Mouse (Mus musculus) colon, adult 2 months (tissue): ENCODE measurements around the gene Catsperd. TPM values are rescaled to one million over a fixed set of nuclear protein-coding genes. Genes with fewer than 3 reads are reported as not detected.

ENCODE experiments used
- polyA plus RNA-seq: library from polyadenylated mRNA; depleted of rRNA; stranded (reverse); fragments of >200 nt; gene quantifications from 2 replicates; pipeline ENCODE4 v1.2.3, GENCODE M21; 2012; rRNA removed

The Catsperd gene
- 0.30 and 0.41 TPM in 2 replicates for polyA plus RNA-seq

DNA sequence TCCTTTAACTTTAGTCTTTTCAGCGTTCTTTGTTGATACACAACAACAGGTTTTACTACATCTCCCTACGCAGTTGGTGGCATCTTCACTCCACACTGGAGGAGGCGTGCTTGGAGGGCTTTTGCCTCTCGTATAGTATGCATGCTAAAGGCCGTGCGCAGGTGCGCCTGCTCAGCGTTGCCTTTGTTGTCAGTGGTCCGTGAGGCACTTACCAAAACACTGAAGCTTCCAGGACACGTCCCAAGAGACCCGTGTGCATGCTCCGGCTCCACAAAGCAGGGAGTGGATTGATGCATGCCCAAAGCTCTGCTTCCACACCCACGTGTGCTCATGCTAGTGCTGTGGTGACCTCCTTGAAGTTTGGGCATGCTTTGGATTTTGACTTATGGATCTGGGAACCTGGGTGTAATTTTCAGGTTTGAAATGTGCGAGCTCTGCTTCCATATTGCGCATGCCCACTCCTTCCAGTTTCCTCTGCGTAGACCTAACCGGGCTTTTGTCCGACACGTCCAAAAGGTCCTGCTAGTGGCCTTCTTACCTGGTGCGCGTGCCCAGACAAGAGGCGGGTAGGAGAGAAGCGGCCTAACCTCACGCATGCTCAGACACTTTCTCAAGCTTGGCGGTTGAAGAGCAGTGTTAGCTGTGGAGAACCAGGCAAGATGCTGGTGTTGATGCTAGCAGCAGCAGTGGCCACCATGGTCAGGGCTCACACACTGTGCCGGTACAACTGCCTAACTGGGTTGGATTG is at the start of gene Catsperd:
Catsperd (plus strand) TSS at position 614 of the 748 bp plus-strand sequence.

DNA sequence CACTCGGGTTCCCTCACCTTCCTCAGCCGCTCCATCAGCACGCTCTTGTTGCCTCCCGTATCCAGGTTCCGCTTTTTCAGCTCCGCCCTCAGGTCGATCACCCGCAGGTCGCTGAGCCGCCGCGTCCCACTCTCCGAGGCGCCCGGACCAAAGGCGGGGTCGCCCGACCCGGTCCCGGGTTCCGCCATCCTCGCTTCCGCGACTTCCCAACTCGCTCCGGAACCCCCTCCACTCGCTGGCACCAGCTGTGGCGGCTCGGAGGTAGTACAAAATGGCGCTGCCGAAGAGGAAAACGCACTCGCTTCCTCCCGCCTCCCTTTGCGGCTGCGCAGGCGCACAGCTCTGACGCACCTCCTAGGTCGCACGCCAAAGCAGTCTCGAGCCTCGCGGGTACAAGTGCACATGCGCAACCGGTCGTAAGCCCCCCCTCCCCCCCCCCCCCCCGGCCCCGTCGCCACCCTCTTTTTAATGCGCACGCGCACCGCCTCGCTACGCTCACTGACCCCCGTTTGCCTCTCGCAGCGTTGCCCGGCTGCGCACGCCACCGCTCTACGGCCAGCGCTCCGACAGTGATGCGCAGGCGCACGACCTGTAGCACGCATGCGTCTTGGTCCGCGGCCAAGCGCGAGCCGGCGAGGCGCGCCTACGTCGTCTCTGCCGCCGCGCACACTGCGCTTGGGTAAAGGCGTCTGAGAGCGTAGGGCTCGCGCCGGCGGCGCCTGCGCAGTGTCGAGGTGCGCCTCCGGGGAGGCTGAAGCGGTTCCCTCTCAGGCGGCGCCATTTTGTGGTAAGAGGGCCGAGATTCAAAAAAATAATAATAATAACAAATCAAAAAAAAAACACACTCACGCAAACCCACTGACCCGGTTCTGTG is 43.4 kb upstream of the Catsperd start, which contains the start of the genes Safb2 and Safb:
Safb2 (minus strand) TSS at position 329 of the 874 bp plus-strand sequence.
Safb (plus strand) TSS at position 569 of the 874 bp plus-strand sequence.

DNA sequence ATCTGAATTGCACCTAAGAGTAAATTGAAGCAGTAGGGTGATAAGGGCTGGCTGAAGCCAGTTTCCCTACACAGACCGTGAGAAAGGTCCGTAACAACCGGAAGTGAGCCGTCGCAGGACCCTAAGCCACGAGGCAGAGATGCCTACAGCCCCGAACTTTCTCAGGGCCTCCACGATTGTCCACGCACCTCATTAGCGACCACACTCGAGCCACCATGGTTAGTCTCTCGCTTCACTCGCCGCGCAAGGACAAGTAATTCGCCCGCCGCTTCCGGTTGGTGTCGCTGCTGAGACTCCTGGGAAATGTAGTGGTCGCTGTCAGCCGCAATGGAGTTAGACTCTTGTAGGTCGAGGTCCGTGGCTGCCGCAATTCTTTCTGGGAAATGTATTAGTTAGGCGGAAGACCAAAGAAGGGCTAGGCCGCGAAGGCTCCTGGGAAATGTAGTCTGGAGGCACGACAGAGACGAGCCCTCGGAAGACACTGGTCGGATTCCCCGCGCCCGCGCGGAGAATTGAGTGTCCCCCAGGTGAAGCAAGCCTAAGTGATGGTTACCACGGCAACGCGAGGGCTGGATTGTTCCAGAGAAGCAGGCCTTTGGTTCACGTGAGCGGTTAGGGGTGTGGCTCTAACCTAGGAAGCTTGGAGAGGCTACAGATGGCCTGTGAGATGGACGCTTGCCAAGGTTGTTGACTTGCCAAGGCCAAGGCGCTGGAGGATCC is 18.3 kb upstream of the Catsperd start, which contains the start of gene 2410015M20Rik:
2410015M20Rik (minus strand) TSS at position 320 of the 720 bp plus-strand sequence.

DNA sequence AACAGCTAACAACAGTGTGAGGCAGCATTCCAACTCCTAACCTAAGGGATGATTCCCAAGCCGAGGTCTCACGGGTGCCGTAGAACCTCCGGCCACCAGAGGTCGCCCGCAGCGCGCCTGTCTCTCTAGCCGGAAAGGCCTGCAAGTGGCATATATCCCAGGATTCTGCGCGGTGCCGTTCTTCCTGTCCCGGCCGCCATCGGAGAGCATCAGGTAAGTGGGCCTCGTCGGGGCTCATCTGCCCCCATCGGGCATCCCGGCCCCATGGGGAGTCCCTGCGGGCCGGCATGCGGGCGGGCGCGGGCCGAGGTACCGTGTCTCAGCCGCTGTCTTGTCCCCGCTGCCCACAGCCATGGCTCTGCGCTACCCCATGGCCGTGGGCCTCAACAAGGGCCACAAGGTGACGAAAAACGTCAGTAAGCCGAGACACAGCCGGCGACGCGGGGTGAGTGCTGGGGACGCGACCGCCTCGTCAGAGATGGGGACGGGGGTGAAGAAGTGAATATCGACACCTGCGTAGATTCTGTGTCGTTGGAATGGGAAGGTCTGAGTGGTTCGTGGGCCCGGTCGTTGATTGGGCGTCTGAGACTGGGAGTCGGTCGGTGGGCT is 14.6 kb upstream of the Catsperd start, which contains the start of gene Rpl36:
Rpl36 (plus strand) TSS at position 181 of the 609 bp plus-strand sequence.

DNA sequence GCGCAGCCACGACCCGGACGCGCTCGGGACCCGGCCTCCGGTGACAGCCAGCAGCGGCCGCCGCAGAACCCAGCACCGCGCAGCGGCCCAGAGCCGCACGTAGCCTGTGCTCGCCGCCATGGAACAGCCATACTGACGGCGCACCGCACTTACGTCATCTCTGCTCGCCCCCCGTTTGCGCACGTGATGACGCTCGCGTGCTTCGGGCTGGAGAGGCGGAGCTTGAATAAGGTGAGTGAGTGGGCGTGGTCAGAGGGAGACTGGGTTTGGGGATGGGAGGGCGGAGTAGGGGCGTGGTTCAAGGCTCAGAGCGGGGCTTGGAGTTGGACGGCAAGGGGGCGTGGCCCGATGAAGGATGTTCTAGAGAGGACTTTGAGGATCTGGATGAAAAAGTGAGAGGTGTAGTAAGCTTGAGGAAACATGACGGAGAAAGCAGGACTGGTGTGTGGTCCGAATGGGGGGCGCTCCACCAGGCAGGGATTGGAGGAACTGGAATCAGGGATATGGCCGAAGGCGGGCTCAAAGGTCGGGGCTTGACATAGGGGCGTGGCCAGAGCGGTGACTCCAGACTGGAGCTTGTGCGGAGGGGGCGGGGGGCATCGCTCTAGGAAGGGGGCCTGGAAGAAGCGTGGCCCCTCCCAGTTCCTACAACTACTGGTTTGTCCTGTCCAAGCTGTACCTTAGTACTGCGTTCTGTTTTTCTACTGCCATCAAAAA is 1.0 kb upstream of the Catsperd start, which contains the start of gene Lonp1:
Lonp1 (minus strand) TSS at position 134 of the 717 bp plus-strand sequence.

DNA sequence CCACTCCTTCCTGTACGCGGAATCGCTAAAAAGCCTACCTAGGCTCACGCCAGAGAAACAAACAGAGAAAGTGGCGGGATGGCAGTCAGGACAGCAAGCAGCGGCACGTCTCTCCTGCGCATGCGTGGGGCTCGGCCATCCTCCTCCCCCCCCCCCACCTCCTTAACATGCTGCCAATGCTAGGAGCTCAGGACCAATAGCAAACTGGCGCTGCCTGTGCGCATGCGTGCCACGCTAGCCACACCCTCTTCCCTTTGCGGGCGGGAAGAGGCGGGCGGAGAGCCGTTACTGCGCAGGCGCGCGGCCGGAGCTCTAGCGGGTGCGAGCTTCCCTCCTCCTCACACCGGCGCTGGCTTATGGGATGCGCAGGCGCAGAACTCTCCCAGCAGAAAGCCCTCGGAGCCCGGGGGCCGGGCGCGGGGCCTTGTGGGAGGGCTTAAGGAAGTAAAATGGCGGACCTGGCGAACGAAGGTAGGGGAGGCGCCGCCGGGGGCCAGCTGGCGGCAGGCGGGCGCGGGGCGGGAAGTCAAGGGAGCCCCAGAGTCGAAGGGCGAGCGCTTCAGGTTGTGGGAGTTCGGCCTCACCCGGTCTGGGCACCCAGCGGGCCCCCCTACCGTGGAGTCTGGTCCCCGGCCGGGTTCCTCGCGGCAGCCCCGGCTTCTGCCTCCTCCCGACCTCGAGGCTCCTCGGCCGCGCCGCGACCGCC is 45.2 kb downstream of the Catsperd start, which contains the start of gene Ranbp3:
Ranbp3 (plus strand) TSS at position 354 of the 706 bp plus-strand sequence.

Other genes starting within 250 kb of the Catsperd start
- 115 and 127 TPM in 2 replicates for gene Ptprs, start 151.7 kb upstream of the Catsperd start, polyA plus RNA-seq
- gene Znrf4, start 115.7 kb upstream of the Catsperd start, polyA plus RNA-seq: not detected in 2 replicates
- gene Gm20219, start 73.8 kb upstream of the Catsperd start, polyA plus RNA-seq: 7.0 and 8.1 TPM in 2 replicates
- 83.7 and 97.7 TPM in 2 replicates for gene Safb2, start 43.6 kb upstream of the Catsperd start, polyA plus RNA-seq
- gene Safb, start 43.3 kb upstream of the Catsperd start, polyA plus RNA-seq: 70.0 and 79.4 TPM in 2 replicates
- gene 2410015M20Rik, start 18.4 kb upstream of the Catsperd start, polyA plus RNA-seq: 228 and 238 TPM in 2 replicates
- gene Rpl36, start 14.7 kb upstream of the Catsperd start, polyA plus RNA-seq: 3,218 and 3,337 TPM in 2 replicates
- 61.2 and 64.0 TPM in 2 replicates for gene Lonp1, start 1.3 kb upstream of the Catsperd start, polyA plus RNA-seq
- 77.0 and 80.9 TPM in 2 replicates for gene Ranbp3, start 45.2 kb downstream of the Catsperd start, polyA plus RNA-seq
- gene Ndufa11, start 89.6 kb downstream of the Catsperd start, polyA plus RNA-seq: 678 and 874 TPM in 2 replicates
- 29.0 and 41.6 TPM in 2 replicates for gene Vmac, start 89.9 kb downstream of the Catsperd start, polyA plus RNA-seq
- 58.2 and 62.5 TPM in 2 replicates for gene Nrtn, start 129.4 kb downstream of the Catsperd start, polyA plus RNA-seq
- gene Dus3l, start 136.6 kb downstream of the Catsperd start, polyA plus RNA-seq: 75.7 and 94.5 TPM in 2 replicates
- 3.8 and 4.5 TPM in 2 replicates for gene Prr22, start 142.1 kb downstream of the Catsperd start, polyA plus RNA-seq
- gene Rfx2, start 202.9 kb downstream of the Catsperd start, polyA plus RNA-seq: 13.0 and 16.5 TPM in 2 replicates
- gene Acsbg2, start 246.3 kb downstream of the Catsperd start, polyA plus RNA-seq: not detected in 2 replicates
- 0.05 and 0.22 TPM in 2 replicates for gene 1700061G19Rik, start 247.3 kb downstream of the Catsperd start, polyA plus RNA-seq